Mouse (Mus musculus) kidney, postnatal 10 days (tissue): Measurements from ENCODE around the gene Josd1.

Source experiments
- DNase-seq: peaks from one replicate; pipeline ENCODE4 v3.0.0; 2021; ENCODE audit warnings: mixed read lengths

Gene Josd1

GRCm38 (mm10) chr15:79691023-79691508 lies 3.3 kb upstream of the Josd1 start:
- DNase-seq, result no peak

GRCm38 (mm10) chr15:79690426-79691022 lies 2.8 kb upstream of the Josd1 start, which contains the start of gene Gtpbp1:
Gtpbp1 (plus strand) TSS chr15:79690845.
- DNase-seq, result peak; percentile 97

DNA sequence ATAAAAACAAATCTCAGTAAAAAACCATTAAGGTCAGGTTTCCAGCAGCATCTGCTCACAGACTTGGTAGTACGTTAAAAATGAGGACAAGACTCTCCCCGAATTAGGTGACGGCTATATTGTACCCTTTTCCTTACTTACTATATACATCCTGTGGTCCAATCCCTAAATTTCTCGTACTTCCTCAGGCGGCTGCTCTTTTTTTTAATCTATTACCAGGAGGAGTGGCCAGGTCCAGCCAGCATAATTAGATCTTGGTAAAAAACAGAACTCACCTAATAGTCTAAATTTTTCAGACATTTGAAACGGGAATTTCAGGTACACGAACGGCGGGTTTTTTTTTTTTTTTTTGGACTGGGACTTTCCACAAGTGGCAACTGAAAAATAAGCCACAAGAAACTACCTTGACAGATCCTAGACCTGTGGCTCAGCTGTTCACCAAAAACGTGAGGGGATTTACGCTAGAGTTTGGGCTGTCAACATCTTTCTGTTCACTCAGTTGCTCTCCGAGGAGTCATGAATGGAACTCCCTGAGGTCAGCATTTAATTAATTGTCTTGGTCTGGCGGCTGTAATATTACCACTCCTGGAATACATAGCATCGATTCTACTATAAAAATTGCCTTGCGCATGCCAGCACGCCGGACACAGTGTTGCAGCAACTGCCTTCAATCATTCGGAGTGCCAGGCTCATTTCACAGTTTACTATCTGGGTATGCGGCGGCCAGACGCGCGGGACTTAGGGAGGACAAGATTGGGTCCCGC lies 2.1 kb upstream of the Josd1 start:
- no peak for DNase-seq

DNA sequence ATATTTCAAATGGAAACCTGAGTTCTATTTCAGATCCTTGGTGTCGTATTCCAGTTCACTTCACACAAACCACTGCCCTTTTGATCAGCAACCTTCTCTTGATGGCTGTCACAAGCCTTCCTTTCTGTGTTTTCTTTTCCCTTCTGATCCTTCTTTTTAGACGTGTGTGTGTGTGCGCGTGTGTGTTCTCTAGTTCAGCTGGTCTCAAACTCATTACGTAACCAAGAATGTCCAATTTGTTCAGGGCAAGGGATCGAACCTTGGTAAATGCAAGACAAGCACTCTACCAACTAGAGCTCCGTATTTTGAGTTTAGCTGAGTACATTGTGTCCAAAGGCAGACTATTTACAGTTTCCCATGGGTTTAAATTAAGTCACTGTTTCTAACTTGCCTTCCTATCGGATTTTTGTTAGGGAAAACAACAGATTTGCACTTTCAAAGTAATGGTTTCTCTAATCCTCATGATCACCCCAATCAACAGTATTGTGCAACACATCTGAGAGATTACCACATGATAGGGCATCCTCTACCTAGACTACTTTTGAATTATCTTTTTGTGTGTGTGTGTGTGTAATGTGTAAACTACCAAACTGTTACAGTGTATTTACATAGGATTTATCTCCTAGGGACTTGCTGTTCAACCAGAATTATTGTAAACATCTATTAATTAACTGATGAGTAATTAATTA lies 693 bp upstream of the Josd1 start:
- no peak for DNase-seq

DNA sequence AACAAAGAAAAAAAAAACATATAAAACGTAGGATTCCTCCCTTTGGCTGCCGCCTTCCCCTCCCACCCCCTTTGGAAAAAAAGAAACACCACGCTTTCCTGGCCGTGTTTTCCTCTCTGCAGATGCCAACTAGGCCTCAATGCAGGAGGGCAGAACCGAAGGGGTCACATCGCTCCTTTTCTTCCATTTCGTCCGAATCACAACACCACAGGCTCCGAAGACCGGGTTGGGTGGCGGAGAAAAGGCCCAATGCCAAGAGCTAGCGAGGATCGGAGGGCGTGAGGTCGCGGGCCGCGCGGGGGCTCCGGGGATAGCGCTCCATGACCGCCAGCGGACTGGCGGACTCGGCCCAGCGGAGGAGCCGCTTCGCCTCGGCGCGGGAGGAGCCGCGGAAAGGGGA lies 544 bp downstream of the Josd1 start:
- DNase-seq, result no peak

DNA sequence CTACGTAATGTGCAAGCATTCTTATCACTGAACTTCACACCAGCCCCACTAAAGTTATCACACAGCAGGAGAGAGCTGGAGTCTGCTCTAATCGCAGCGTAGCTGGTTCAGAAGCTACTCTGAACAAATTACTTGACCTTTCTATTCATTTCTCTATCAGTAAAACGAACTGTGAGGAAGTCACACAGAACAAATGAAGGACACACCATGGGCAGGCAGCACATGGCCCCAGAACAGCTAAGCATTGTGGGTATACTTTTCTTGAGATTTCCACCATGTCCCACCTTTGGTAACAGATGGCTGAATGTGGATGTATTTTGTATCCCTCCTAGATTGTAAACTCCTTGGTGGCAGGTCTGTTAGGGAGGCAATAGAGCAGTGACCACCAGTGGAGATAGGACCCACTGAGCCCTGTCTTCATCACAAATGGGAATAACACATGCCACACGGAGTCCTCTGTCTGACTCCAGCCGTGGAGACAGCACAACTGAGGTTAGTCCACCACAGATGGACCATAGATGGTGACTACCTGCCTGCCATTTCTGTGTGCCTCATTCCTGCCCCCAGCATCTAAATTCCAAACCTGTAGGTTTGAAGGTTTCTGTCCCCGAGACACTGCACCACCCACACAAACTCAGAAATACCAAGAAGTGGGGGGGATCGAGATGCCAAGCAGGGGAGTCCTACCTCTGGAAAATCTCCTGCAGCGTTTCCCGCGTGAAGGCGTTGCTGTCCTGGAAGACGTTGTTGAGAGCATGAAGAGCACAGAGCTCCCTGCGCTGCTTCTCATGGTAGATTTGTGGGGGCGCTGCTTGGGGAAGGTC lies 1.5 kb downstream of the Josd1 start:
- DNase-seq, result no peak

DNA sequence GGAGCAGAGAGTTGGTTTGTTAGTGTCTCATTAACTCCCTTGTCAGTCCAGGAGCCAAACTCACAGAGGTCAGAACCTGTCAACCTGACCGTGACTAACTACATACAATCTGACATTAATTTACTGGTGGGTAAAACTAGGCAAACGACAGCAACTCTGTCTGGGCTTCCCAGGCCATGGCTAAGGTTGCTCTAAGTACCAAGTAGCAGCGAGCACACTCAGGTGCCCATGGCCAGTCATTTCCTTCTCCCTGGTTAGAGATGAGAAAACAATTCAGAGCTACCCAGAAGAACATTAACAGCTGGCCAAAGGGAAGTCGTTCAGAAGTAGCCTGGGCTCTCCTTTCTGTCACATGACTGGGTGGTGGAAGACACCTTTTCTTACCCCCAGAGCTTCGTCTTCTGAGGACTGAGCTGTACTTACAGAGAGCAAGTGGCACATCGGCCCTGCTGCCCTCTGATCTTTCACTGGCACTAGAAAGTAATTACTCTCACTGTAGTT lies 2.5 kb downstream of the Josd1 start:
- DNase-seq, result peak; percentile 43

DNA sequence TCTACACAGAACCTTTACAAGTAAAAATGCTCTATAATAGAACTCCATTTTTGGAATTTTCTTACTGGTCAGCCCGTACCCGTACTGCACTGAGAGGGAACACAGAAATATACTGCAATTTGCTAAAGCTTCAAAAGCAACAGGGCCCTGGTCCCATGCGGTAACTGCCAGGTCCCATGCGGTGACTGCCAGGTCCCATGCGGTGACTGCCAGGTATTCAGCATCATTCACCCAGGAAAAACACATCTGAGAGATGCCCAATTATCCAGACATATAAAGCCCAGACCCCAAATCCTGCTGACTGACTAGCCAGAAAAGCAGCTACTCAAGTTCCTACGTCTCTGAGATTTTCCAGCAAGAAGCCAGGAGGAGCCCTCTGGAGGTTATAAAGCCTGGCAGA lies 3.1 kb downstream of the Josd1 start:
- DNase-seq, result no peak

- DNase-seq, result no peak
These were observed 3.8 kb downstream of the Josd1 start for GRCm38 (mm10) chr15:79683707-79684465.

- no peak for DNase-seq
These were observed 4.6 kb downstream of the Josd1 start for GRCm38 (mm10) chr15:79683146-79683545.

DNA sequence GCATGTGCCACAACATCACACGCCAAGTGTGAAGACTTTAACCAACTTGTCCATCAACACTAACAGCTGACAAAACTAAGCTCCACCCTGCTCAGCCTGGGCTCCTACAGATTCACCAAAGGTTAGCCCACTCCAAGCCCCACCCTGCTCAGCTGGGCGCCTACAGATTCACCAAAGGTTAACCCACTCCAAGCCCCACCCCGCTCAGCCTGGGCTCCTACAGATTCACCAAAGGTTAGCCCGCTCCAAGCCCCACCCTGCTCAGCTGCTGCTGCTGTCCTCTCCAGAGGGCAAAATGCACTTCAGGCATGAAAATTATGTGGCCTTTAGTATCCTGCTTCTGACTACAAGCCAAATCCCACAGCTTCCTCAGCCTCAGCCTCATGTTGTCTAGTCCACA lies 5.7 kb downstream of the Josd1 start:
- DNase-seq, result no peak

DNA sequence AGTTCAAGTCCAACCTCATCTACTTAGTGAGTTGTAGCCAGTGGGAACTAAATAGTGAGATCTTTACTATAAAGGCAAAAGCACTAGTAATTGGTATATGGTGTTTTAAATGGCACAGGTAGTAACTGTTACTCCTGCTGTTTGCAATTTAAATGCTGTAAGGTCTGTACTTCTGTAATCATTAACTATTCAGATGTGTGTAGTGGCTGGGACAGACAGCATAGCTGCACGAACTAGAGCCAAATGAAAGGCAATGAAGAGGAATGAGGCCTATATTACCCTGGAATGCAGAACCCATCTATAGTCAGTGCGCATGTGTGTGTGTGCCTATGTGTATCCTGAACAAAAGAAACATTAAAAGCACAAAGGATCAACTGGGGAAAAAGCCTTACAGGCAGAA lies 9.8 kb downstream of the Josd1 start:
- no peak for DNase-seq

GRCm38 (mm10) chr15:79671828-79672348 lies 15.8 kb downstream of the Josd1 start:
- DNase-seq, result peak; percentile 49

GRCm38 (mm10) chr15:79670972-79671299 lies 16.8 kb downstream of the Josd1 start:
- no peak for DNase-seq

DNA sequence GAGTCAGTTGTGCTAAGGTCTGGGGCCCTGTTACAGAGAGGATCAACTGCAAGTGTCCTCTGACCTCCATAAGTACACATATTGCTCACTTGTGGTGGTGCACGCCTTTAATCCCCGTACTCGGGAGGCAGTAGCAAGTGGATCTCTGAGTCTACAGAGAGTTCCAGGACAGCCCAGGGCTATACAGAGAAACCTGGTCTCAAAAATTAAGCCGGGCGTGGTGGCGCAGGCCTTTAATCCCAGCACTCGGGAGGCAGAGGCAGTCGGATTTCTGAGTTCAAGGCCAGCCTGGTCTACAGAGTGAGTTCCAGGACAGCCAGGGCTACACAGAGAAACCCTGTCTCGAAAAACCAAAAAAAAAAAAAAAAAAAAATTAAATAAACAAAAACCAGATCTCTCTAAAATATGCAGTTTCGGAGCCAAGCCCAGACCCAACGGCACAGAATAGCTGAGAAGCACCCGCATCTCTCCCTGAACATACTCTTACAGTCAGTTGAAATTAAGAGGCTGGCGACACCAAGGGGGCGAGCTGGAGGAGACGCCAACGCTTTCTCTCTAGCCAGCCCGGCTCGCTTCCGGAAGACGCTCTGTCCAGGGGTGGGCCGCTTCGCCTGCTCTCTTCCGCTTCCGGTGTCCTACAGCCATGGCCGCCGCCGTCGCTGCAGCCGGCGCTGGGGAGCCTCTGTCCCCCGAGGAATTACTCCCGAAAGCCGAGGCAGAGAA lies 17.3 kb downstream of the Josd1 start, which contains the start of gene Tomm22:
Gene Tomm22, plus strand, starts transcription at position 613 of the 723 bp plus-strand sequence.
- peak; percentile 94 for DNase-seq

- peak; percentile 48 for DNase-seq
These were observed 18.5 kb downstream of the Josd1 start for GRCm38 (mm10) chr15:79669195-79669594.

GRCm38 (mm10) chr15:79664666-79665065 lies 23.1 kb downstream of the Josd1 start:
- no peak for DNase-seq

DNA sequence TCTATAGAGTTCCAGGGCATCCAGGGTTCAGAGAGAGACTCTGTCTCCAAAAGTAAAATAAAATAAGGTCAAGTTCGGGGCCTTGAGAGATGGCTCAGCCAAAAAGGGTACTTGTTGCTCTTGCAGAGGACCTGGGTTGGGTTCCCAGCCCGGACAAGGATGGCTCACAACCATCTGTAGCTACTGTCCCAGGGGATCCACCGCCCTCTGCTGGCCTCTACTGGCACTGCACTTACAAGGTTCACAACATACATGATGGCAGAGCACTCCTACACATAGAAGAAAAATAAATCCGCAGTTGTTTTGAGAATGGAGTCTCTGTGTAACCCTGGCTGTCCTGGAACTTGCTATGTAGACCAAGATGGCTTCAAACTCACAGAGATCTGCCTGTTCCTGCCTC lies 25.9 kb downstream of the Josd1 start:
- peak; percentile 52 for DNase-seq

GRCm38 (mm10) chr15:79658531-79659375 lies 29.0 kb downstream of the Josd1 start, which contains the start of the genes Fam227a and Cby1:
Fam227a (minus strand) TSS chr15:79658956.
Cby1 (plus strand) TSS chr15:79659199.
- peak; percentile 97 for DNase-seq
